Mouse (Mus musculus): ENCODE data around the gene Stx16.
A peak's percentile ranks its signal among the peaks of the same experiment; 100 is the strongest.

The Stx16 gene

GRCm38 (mm10) chr2:174075673-174076432 lies at the start of gene Stx16:
Gene Stx16 (plus strand): TSS chr2:174076308.
- peak; percentile 92 to 93 for DNase-seq (ENCODE audit: low spot score in 2 of 2)

- no peak for DNase-seq (ENCODE audit: low spot score in 2 of 2)
Observed at GRCm38 (mm10) chr2:174026406-174026805, 49.7 kb upstream of the Stx16 start.

GRCm38 (mm10) chr2:174033257-174033800 lies 42.8 kb upstream of the Stx16 start:
- no peak for DNase-seq (ENCODE audit: low spot score in 2 of 2)

GRCm38 (mm10) chr2:174047656-174048055 lies 28.5 kb upstream of the Stx16 start:
- no peak for DNase-seq (ENCODE audit: low spot score in 2 of 2)

- DNase-seq (ENCODE audit: low spot score in 2 of 2): no peak
Observed at GRCm38 (mm10) chr2:174049481-174050338, 26.4 kb upstream of the Stx16 start.

- no peak for DNase-seq (ENCODE audit: low spot score in 2 of 2)
Observed at GRCm38 (mm10) chr2:174050339-174050685, 25.8 kb upstream of the Stx16 start.

- no peak for DNase-seq (ENCODE audit: low spot score in 2 of 2)
Observed at GRCm38 (mm10) chr2:174051081-174051481, 25.0 kb upstream of the Stx16 start.

GRCm38 (mm10) chr2:174054496-174054895 lies 21.6 kb upstream of the Stx16 start:
- no peak for DNase-seq (ENCODE audit: low spot score in 2 of 2)

GRCm38 (mm10) chr2:174057730-174058129 lies 18.4 kb upstream of the Stx16 start:
- no peak for DNase-seq (ENCODE audit: low spot score in 2 of 2)

- no peak for DNase-seq (ENCODE audit: low spot score in 2 of 2)
Observed at GRCm38 (mm10) chr2:174058316-174058939, 17.7 kb upstream of the Stx16 start.

GRCm38 (mm10) chr2:174059591-174060385 lies 16.3 kb upstream of the Stx16 start:
- DNase-seq (ENCODE audit: low spot score in 2 of 2): no peak

- DNase-seq (ENCODE audit: low spot score in 2 of 2): no peak
Observed at GRCm38 (mm10) chr2:174061219-174061618, 14.9 kb upstream of the Stx16 start.

- DNase-seq (ENCODE audit: low spot score in 2 of 2): no peak
Observed at GRCm38 (mm10) chr2:174063074-174063473, 13.0 kb upstream of the Stx16 start.

- DNase-seq (ENCODE audit: low spot score in 2 of 2): no peak
Observed at GRCm38 (mm10) chr2:174063527-174064211, 12.4 kb upstream of the Stx16 start.

- peak in 1 of 2 experiments; percentile 24 for DNase-seq (ENCODE audit: low spot score in 2 of 2)
Observed at GRCm38 (mm10) chr2:174067793-174068419, 8.2 kb upstream of the Stx16 start.

- DNase-seq (ENCODE audit: low spot score in 2 of 2): no peak
Observed at GRCm38 (mm10) chr2:174069532-174070049, 6.5 kb upstream of the Stx16 start.

GRCm38 (mm10) chr2:174071406-174071805 lies 4.7 kb upstream of the Stx16 start:
- DNase-seq (ENCODE audit: low spot score in 2 of 2): no peak

- peak in 1 of 2 experiments; percentile 4 for DNase-seq (ENCODE audit: low spot score in 2 of 2)
Observed at GRCm38 (mm10) chr2:174073156-174073790, 2.8 kb upstream of the Stx16 start.

GRCm38 (mm10) chr2:174074621-174075020 lies 1.5 kb upstream of the Stx16 start:
- no peak for DNase-seq (ENCODE audit: low spot score in 2 of 2)

All from frontal cortex, postnatal 36 days (tissue).